Mouse (Mus musculus) v-Abl transformed pro-B cells (cell line): ENCODE results near the gene Coa6.
"Not testable (repeated sequence)": the region's sequence is repeated elsewhere in the genome, so short reads cannot be mapped to it uniquely, and the experiment has no call there.

Source experiments
- in situ Hi-C, 2 experiments: fragments of 400-800 bp; cut with MboI; formaldehyde crosslinking; loops; one replicate each; pipeline ENCODE4 v1.15.1; 2025; ENCODE audit not compliant: unreplicated experiment in 2 of 2

The Coa6 gene

GRCm38 (mm10) chr8:126422174-126422919, at the start of gene Coa6:
Coa6 (plus strand) TSS chr8:126422515.
- in situ Hi-C loops, result loop anchor here in 1 of 2 experiments (10.0 kb wide), 1 partner anchor 52 kb away; the partner anchor contains the start of gene Tarbp1

- in situ Hi-C loops, result loop anchor here in 1 of 2 experiments (25.0 kb wide), 1 partner anchor 1192 kb away; no protein-coding TSS in a partner anchor
Observed at GRCm38 (mm10) chr8:126379580-126379979, 42.7 kb upstream of the Coa6 start.

GRCm38 (mm10) chr8:126380141-126380540, 42.2 kb upstream of the Coa6 start:
- in situ Hi-C loops, result loop anchor here in 1 of 2 experiments (25.0 kb wide), 1 partner anchor 1193 kb away; no protein-coding TSS in a partner anchor

- in situ Hi-C loops, result loop anchor here in 1 of 2 experiments (25.0 kb wide), 1 partner anchor 1194 kb away; no protein-coding TSS in a partner anchor
Observed at GRCm38 (mm10) chr8:126381299-126381698, 41.0 kb upstream of the Coa6 start.

- in situ Hi-C loops, result loop anchor here in 1 of 2 experiments (25.0 kb wide), 1 partner anchor 1195 kb away; no protein-coding TSS in a partner anchor
Observed at GRCm38 (mm10) chr8:126382216-126382615, 40.1 kb upstream of the Coa6 start.

GRCm38 (mm10) chr8:126382749-126383148, 39.6 kb upstream of the Coa6 start:
- in situ Hi-C loops, result loop anchor here in 1 of 2 experiments (25.0 kb wide), 1 partner anchor 1195 kb away; no protein-coding TSS in a partner anchor

GRCm38 (mm10) chr8:126387566-126387965, 34.7 kb upstream of the Coa6 start:
- in situ Hi-C loops, result loop anchor here in 1 of 2 experiments (25.0 kb wide), 1 partner anchor 1200 kb away; no protein-coding TSS in a partner anchor

GRCm38 (mm10) chr8:126391541-126391940, 30.8 kb upstream of the Coa6 start:
- in situ Hi-C loops, result loop anchor here in 1 of 2 experiments (25.0 kb wide), 1 partner anchor 1204 kb away; no protein-coding TSS in a partner anchor

- in situ Hi-C loops, result loop anchor here in 1 of 2 experiments (25.0 kb wide), 1 partner anchor 1208 kb away; no protein-coding TSS in a partner anchor
Observed at GRCm38 (mm10) chr8:126395386-126395785, 26.9 kb upstream of the Coa6 start.

GRCm38 (mm10) chr8:126395917-126396316, 26.4 kb upstream of the Coa6 start:
- in situ Hi-C loops, result loop anchor here in 1 of 2 experiments (25.0 kb wide), 1 partner anchor 1209 kb away; no protein-coding TSS in a partner anchor

- in situ Hi-C loops, result loop anchor here in 1 of 2 experiments (25.0 kb wide), 1 partner anchor 1211 kb away; no protein-coding TSS in a partner anchor
Observed at GRCm38 (mm10) chr8:126398349-126398748, 24.0 kb upstream of the Coa6 start.

- in situ Hi-C loops, result not testable (repeated sequence)
Observed at GRCm38 (mm10) chr8:126404550-126404949, 17.8 kb upstream of the Coa6 start.

GRCm38 (mm10) chr8:126405030-126405429, 17.3 kb upstream of the Coa6 start:
- in situ Hi-C loops, result no loop called here

GRCm38 (mm10) chr8:126420834-126421233, 1.5 kb upstream of the Coa6 start:
- in situ Hi-C loops, result loop anchor here in 1 of 2 experiments (10.0 kb wide), 1 partner anchor 54 kb away; the partner anchor contains the start of gene Tarbp1

GRCm38 (mm10) chr8:126422920-126423300, 595 bp downstream of the Coa6 start:
- in situ Hi-C loops, result loop anchor here in 1 of 2 experiments (10.0 kb wide), 1 partner anchor 52 kb away; the partner anchor contains the start of gene Tarbp1

GRCm38 (mm10) chr8:126424163-126424562, 1.8 kb downstream of the Coa6 start:
- in situ Hi-C loops, result loop anchor here in 1 of 2 experiments (10.0 kb wide), 1 partner anchor 51 kb away; the partner anchor contains the start of gene Tarbp1

- in situ Hi-C loops, result loop anchor here in 1 of 2 experiments (10.0 to 25.0 kb wide), 2 partner anchors 50 to 1563 kb away; partner anchors contain the start of genes 2810004N23Rik, Gnpat and Tarbp1
Observed at GRCm38 (mm10) chr8:126424946-126425345, 2.6 kb downstream of the Coa6 start.

- in situ Hi-C loops, result loop anchor here in 1 of 2 experiments (10.0 to 25.0 kb wide), 2 partner anchors 45 to 1567 kb away; partner anchors contain the start of genes 2810004N23Rik, Gnpat and Tarbp1
Observed at GRCm38 (mm10) chr8:126429635-126430034, 7.3 kb downstream of the Coa6 start.

GRCm38 (mm10) chr8:126433827-126434226, 11.5 kb downstream of the Coa6 start:
- in situ Hi-C loops, result loop anchor here in 1 of 2 experiments (25.0 kb wide), 1 partner anchor 1572 kb away; the partner anchor contains the start of genes 2810004N23Rik and Gnpat

GRCm38 (mm10) chr8:126438937-126439336, 16.6 kb downstream of the Coa6 start:
- in situ Hi-C loops, result loop anchor here in 1 of 2 experiments (25.0 kb wide), 1 partner anchor 1577 kb away; the partner anchor contains the start of genes 2810004N23Rik and Gnpat
